Mouse (Mus musculus): Measurements from ENCODE around the gene Zmiz2. TPM values are rescaled to one million over a fixed set of nuclear protein-coding genes. Genes with fewer than 3 reads are reported as not detected.
"Not testable (repeated sequence)": the region's sequence is repeated elsewhere in the genome, so short reads cannot be mapped to it uniquely, and the experiment has no call there.

Gene Zmiz2
- total RNA-seq, 2 experiments from 2014 or later: 169 to 174 TPM

GRCm38 (mm10) chr11:6419156-6419555 lies 30.3 kb downstream of the Zmiz2 start:
- not testable (repeated sequence) for DNase-seq (ENCODE audit: low spot score in 2 of 2)

GRCm38 (mm10) chr11:6420283-6420703 lies 31.4 kb downstream of the Zmiz2 start:
- no peak for DNase-seq (ENCODE audit: low spot score in 2 of 2)

- DNase-seq (ENCODE audit: low spot score in 2 of 2): no peak
These were observed 32.0 kb downstream of the Zmiz2 start for GRCm38 (mm10) chr11:6420722-6421350.

GRCm38 (mm10) chr11:6430186-6430585 lies 41.3 kb downstream of the Zmiz2 start:
- no peak for DNase-seq (ENCODE audit: low spot score in 2 of 2)

- peak in 1 of 2 experiments; percentile 34 for DNase-seq (ENCODE audit: low spot score in 2 of 2)
These were observed 47.6 kb downstream of the Zmiz2 start for GRCm38 (mm10) chr11:6436442-6436841.

GRCm38 (mm10) chr11:6437667-6438066 lies 48.8 kb downstream of the Zmiz2 start:
- DNase-seq (ENCODE audit: low spot score in 2 of 2): no peak

GRCm38 (mm10) chr11:6440171-6440570 lies 51.3 kb downstream of the Zmiz2 start:
- DNase-seq (ENCODE audit: low spot score in 2 of 2): no peak

GRCm38 (mm10) chr11:6442566-6442965 lies 53.7 kb downstream of the Zmiz2 start:
- no peak for DNase-seq (ENCODE audit: low spot score in 2 of 2)

- no peak for DNase-seq (ENCODE audit: low spot score in 2 of 2)
These were observed 54.2 kb downstream of the Zmiz2 start for GRCm38 (mm10) chr11:6443102-6443501.

- no peak for DNase-seq (ENCODE audit: low spot score in 2 of 2)
These were observed 54.8 kb downstream of the Zmiz2 start for GRCm38 (mm10) chr11:6443727-6444076.

- peak; percentile 99 to 100 for DNase-seq (ENCODE audit: low spot score in 2 of 2)
These were observed 55.4 kb downstream of the Zmiz2 start, which contains the start of gene H2afv for GRCm38 (mm10) chr11:6444077-6444853. Gene H2afv (minus strand): TSS chr11:6444443.

GRCm38 (mm10) chr11:6445441-6445840 lies 56.6 kb downstream of the Zmiz2 start:
- no peak for DNase-seq (ENCODE audit: low spot score in 2 of 2)

- DNase-seq (ENCODE audit: low spot score in 2 of 2): no peak
These were observed 57.1 kb downstream of the Zmiz2 start for GRCm38 (mm10) chr11:6445951-6446350.

- DNase-seq (ENCODE audit: low spot score in 2 of 2): no peak
These were observed 58.6 kb downstream of the Zmiz2 start for GRCm38 (mm10) chr11:6447493-6447892.

GRCm38 (mm10) chr11:6448155-6448554 lies 59.3 kb downstream of the Zmiz2 start:
- not testable (repeated sequence) for DNase-seq (ENCODE audit: low spot score in 2 of 2)

Small RNAs within 50 kb of the gene (microRNA-seq; reads per million reads assigned to microRNA genes)
- 0 reads per million in 2 experiments for gene Mir7651

Other genes starting within 250 kb of the Zmiz2 start
- not detected for gene A730071L15Rik, start 189.0 kb upstream of the Zmiz2 start, total RNA-seq (2021)
- gene Nudcd3, start 188.7 kb upstream of the Zmiz2 start, total RNA-seq (2021): 100 to 1,000 TPM; 118 to 121 TPM
- under 1 TPM; 0.20 to 0.32 TPM for gene Npc1l1, start 158.9 kb upstream of the Zmiz2 start, total RNA-seq (2021)
- 10 to 100 TPM; 42.2 to 46.8 TPM for gene Ddx56, start 121.3 kb upstream of the Zmiz2 start, total RNA-seq (2021)
- 100 to 1,000 TPM; 109 to 114 TPM for gene Tmed4, start 114.2 kb upstream of the Zmiz2 start, total RNA-seq (2021)
- 100 to 1,000 TPM; 212 to 218 TPM for gene Ogdh, start 97.4 kb upstream of the Zmiz2 start, total RNA-seq (2021)
- gene Ppia, start 26.4 kb downstream of the Zmiz2 start, total RNA-seq (2021): 1,000 to 10,000 TPM; 1,682 to 1,687 TPM
- 10 to 100 TPM; 36.3 to 45.4 TPM for gene H2afv, start 55.4 kb downstream of the Zmiz2 start, total RNA-seq (2021)
- gene Purb, start 86.8 kb downstream of the Zmiz2 start, total RNA-seq (2021): 100 to 1,000 TPM; 229 to 239 TPM
- gene Myo1g, start 131.9 kb downstream of the Zmiz2 start, total RNA-seq (2021): under 1 TPM; 0.43 to 0.57 TPM
- gene Ccm2, start 157.8 kb downstream of the Zmiz2 start, total RNA-seq (2021): 10 to 100 TPM; 53.5 to 54.1 TPM
- 10 to 100 TPM; 37.5 to 38.6 TPM for gene Nacad, start 217.0 kb downstream of the Zmiz2 start, total RNA-seq (2021)
- 10 to 100 TPM; 42.6 to 46.8 TPM for gene Tbrg4, start 237.0 kb downstream of the Zmiz2 start, total RNA-seq (2021)
- not detected for gene Wap, start 249.6 kb downstream of the Zmiz2 start, total RNA-seq (2021)